Mouse (Mus musculus): Measurements from ENCODE around the gene BC051665.

Gene BC051665

GRCm38 (mm10) chr13:60743381-60744077 is 42.6 kb downstream of the BC051665 start:
- no peak for DNase-seq (ENCODE audit: low read depth, low spot score)

- DNase-seq (ENCODE audit: low read depth, low spot score), result no peak
These were observed 43.6 kb downstream of the BC051665 start for GRCm38 (mm10) chr13:60742611-60743010.

GRCm38 (mm10) chr13:60740248-60740647 is 45.9 kb downstream of the BC051665 start:
- no peak for DNase-seq (ENCODE audit: low read depth, low spot score)

DNA sequence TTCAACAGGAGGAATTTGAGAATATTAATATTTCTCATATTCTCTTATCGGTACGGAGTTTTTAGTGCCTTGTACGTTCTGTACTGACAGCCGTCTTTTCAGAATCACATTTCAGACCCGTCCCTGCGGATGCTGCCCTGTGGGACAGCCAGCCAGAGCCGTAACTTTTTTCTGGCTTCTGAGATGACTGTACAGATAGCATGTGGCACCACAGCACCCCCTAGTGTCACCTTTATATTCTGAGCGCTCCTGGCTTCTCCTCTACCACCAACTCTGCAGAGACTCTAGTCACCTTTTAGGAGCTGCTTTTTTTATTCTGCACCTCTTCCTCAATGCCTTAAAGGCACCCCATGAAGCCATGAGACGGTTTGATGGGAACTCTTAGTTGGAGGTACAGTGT is 47.7 kb downstream of the BC051665 start:
- peak; percentile 70 for DNase-seq (ENCODE audit: low read depth, low spot score)

- DNase-seq (ENCODE audit: low read depth, low spot score), result peak; percentile 86
These were observed 48.4 kb downstream of the BC051665 start for GRCm38 (mm10) chr13:60737632-60738324.

- DNase-seq (ENCODE audit: low read depth, low spot score), result no peak
These were observed 49.6 kb downstream of the BC051665 start for GRCm38 (mm10) chr13:60736421-60737105.

- DNase-seq (ENCODE audit: low read depth, low spot score), result no peak
These were observed 50.9 kb downstream of the BC051665 start for GRCm38 (mm10) chr13:60735306-60735705.

All from skeletal muscle tissue, adult 2 months (tissue).